Mouse (Mus musculus) spleen, adult 2 months (tissue): Measurements from ENCODE around the gene Hmga1. TPM values are rescaled to one million over a fixed set of nuclear protein-coding genes. Genes with fewer than 3 reads are reported as not detected.

ENCODE experiments used
- DNase-seq, 2 experiments: peaks; one replicate each; pipeline versions ENCODE4 v3.0.0 to v3.0.0-alpha.2; 2012 to 2021; ENCODE audit warnings: low spot score in 2 of 2, low read depth in 1 of 2
- H3K27ac ChIP-seq: fragments of 200-500 bp; 2 replicates; pipeline ENCODE4 v1.5.1; 2012; ENCODE audit warnings: low read length, inconsistent platforms; ENCODE audit not compliant: insufficient read depth
- H3K27me3 ChIP-seq: fragments of 200-500 bp; 2 replicates; pipeline ENCODE4 v1.6.1; 2012; ENCODE audit warnings: mild to moderate bottlenecking, moderate library complexity, low read length, inconsistent platforms; ENCODE audit not compliant: control insufficient read depth, insufficient read depth
- H3K36me3 ChIP-seq: fragments of 200-500 bp; 2 replicates; pipeline ENCODE4 v1.6.1; 2012; ENCODE audit warnings: mild to moderate bottlenecking, low read length, inconsistent platforms; ENCODE audit not compliant: control insufficient read depth, insufficient read depth
- H3K4me1 ChIP-seq: fragments of 200-500 bp; 2 replicates; pipeline ENCODE4 v1.6.1; 2011; ENCODE audit warnings: inconsistent platforms; ENCODE audit not compliant: control insufficient read depth, insufficient read depth, insufficient read length
- H3K4me3 ChIP-seq: fragments of 200-500 bp; 2 replicates; pipeline ENCODE4 v1.5.1; 2011; ENCODE audit warnings: mild to moderate bottlenecking, inconsistent platforms; ENCODE audit not compliant: insufficient read depth, insufficient read length; ENCODE audit errors: extremely low read depth
- CTCF ChIP-seq: fragments of 200-500 bp; IDR thresholded peaks from 2 replicates; pipeline ENCODE4 v1.5.1; 2011; ENCODE audit warnings: mild to moderate bottlenecking, inconsistent platforms; ENCODE audit not compliant: insufficient read depth, insufficient read length, insufficient replicate concordance; ENCODE audit errors: extremely low read depth
- POLR2A ChIP-seq: fragments of 200-500 bp; IDR thresholded peaks from 2 replicates; pipeline ENCODE4 v1.6.1; 2011; ENCODE audit warnings: low read depth, low read length, inconsistent platforms
- WGBS: fragments of 180-500 bp; shearing (Covaris S2); methylation state at CpG from one replicate; pipeline ENCODE4 v1.1.7; 2018; 5-methylcytosine and 5-hydroxymethylcytosine counted together
- polyA plus RNA-seq: library from polyadenylated mRNA; depleted of rRNA; stranded (reverse); fragments of >200 nt; gene quantifications from 2 replicates; pipeline ENCODE4 v1.2.3, GENCODE M21; 2012

Hmga1 gene
- polyA plus RNA-seq, 1 experiment: 78.5 TPM

DNA sequence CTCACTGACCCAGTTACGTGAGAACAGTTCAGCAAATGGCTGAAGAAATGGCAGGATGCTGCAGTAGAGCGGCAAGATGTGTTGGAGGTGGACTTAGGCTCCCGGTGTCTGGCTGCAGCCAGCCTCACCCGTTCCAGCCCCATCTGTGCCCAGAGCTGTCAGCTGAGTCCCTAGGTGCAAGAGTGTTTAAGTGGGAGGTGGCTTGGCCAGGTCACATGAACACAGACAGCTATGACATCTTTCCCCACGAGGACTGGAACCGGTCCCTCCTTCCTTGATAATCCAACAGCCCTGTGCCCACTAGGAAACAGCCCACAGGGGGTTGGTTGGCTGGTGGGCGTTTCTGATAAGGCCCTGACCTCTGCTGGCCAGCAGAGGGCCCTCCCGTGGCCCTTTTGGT lies 28.3 kb upstream of the Hmga1 start:
- WGBS: 62% methylated on average over 8 of the region's 8 CpGs
- Histone ChIP-seq H3K27me3 (no peaks in the 10 kb centered on the region), H3K36me3 (no peaks in the 10 kb centered on the region), H3K4me3 (no peak overlapping the region), H3K4me1 (peaks cover 4% of the 10 kb centered on the region; the same call in 1 of the 2 replicates), H3K27ac (no peak overlapping the region)
- DNase-seq: no peak
- TF ChIP-seq POLR2A (no peak), CTCF (no peak)

DNA sequence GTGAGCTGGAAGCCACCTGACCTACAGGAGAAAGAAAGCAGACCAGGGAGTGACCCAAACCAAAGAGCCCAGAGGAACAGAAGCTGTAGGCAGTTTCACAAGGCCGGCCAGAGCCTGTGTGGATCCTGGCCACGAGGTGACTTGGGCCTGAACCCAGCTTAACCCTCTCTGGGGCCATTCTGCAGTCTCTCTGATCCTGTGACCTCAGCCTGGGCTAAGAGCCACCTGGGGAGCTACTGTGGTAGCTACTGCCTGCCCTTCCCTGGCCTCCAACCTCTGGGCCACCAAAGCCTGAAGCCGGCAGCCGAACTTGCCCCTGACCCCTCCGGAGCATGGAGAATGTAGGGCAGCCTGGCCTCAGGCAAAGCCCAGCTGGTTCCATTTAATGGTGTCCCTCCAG lies 27.5 kb upstream of the Hmga1 start:
- no peak for TF ChIP-seq CTCF
- TF ChIP-seq POLR2A: no peak
- Histone ChIP-seq H3K4me1 (peaks cover 4% of the 10 kb centered on the region; the same call in 1 of the 2 replicates), H3K4me3 (no peak overlapping the region), H3K27ac (no peak overlapping the region), H3K27me3 (no peaks in the 10 kb centered on the region), H3K36me3 (no peaks in the 10 kb centered on the region)
- 82% methylated on average over 5 of the region's 5 CpGs for WGBS
- no peak for DNase-seq

DNA sequence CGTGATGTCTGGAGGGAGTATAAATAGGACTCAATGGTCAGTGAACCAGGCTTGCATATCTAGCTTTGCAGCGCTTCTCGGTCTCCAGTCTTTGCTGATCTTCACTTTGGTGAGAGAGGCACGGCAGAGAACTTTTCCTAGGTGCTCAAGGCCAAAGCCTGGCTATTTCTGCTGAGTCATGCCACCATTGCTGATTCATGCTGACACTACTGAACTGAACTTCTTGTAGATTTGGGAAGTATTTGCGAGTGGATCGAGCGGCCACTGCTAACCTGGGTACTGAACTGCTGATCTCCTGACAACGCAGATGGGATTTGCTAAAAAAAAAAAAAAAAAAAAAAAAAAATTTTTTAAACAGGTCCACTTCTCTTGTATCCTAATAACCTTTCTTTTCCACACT lies 24.2 kb upstream of the Hmga1 start:
- Histone ChIP-seq H3K36me3 (no peaks in the 10 kb centered on the region), H3K27ac (no peak overlapping the region), H3K4me1 (peaks cover 3% of the 10 kb centered on the region; the same call in 1 of the 2 replicates), H3K4me3 (no peak overlapping the region), H3K27me3 (no peaks in the 10 kb centered on the region)
- no peak for DNase-seq
- TF ChIP-seq POLR2A (no peak), CTCF (no peak)
- WGBS: 66% methylated on average over 8 of the region's 8 CpGs

DNA sequence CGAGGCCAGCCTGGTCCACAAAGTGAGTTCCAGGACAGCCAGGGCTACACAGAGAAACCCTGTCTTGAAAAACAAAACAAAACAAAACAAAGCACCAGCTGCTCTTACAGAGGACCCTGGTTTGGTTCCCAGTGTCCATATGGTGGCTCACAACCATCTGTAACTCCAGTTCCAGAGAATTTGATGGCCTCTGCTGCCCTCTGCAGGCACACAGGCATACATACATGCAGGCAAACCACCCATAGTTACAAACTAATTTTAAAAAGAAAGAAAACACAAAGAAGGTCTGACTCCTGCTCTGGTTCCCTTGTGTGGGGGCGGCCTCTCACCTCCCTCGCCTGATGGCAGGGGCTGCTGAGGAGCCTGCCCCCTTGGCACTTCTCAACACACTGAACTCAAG lies 22.9 kb upstream of the Hmga1 start:
- no peaks in the 10 kb centered on the region for H3K4me1 ChIP-seq
- no peak for DNase-seq
- H3K27ac ChIP-seq: no peak overlapping the region
- no peak for TF ChIP-seq CTCF
- no peaks in the 10 kb centered on the region for H3K36me3 ChIP-seq
- no peaks in the 10 kb centered on the region for H3K27me3 ChIP-seq
- no peak overlapping the region for H3K4me3 ChIP-seq
- WGBS: 89% methylated on average over 3 of the region's 3 CpGs

DNA sequence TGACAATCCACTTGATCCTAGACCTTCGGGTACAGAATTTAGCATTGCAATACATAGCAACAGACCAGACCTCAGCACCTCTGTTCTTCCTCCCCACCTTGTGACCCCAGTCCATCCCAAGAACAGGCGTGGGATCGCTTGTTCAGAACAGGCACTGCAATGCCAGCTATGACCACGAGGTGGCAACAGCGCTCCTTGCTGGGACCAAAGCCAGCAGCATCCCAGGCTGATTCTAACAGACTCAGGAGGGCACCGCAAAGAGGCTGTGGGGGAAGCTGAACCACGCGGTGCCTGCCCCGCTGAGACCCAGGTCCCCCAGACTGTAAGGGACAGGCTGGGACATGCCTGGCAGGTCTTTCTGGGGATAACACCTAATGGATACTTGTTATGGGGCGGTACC lies 21.6 kb upstream of the Hmga1 start:
- TF ChIP-seq CTCF: peak; percentile 100
- no peak for TF ChIP-seq POLR2A

DNA sequence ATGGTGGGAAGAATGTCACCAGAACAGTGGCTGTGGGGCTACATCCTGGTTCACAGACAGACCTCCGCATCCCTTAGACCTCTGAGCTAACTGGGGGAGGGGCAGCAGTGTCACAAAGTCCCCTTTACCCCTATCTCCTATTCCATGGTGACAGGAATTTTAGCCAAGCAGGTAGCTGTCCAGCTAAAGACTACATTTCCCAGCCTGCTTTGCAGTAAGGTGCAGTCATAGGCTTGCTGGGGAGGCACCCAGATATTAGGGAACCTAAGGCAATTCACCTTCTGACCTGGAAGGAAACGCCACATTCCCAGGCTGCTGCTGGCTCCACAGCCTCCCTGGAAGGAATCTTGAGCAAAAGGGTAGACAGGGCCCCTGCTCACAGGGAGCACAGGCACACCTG lies 15.0 kb upstream of the Hmga1 start:
- no peaks in the 10 kb centered on the region for H3K36me3 ChIP-seq
- H3K27ac ChIP-seq: no peak overlapping the region
- no peak overlapping the region for H3K4me3 ChIP-seq
- no peaks in the 10 kb centered on the region for H3K27me3 ChIP-seq
- DNase-seq: no peak
- H3K4me1 ChIP-seq: no peaks in the 10 kb centered on the region
- TF ChIP-seq CTCF: no peak
- no peak for TF ChIP-seq POLR2A
- 89% methylated on average over 2 of the region's 2 CpGs for WGBS

More for the DNA sequence above, 21.6 kb upstream of the Hmga1 start:
- no peaks in the 10 kb centered on the region for H3K36me3 ChIP-seq
- H3K4me3 ChIP-seq: no peak overlapping the region
- 6% methylated on average over 10 of the region's 10 CpGs for WGBS
- no peaks in the 10 kb centered on the region for H3K27me3 ChIP-seq
- no peak overlapping the region for H3K27ac ChIP-seq
- peak; percentile 67 to 86 for DNase-seq
- no peaks in the 10 kb centered on the region for H3K4me1 ChIP-seq

DNA sequence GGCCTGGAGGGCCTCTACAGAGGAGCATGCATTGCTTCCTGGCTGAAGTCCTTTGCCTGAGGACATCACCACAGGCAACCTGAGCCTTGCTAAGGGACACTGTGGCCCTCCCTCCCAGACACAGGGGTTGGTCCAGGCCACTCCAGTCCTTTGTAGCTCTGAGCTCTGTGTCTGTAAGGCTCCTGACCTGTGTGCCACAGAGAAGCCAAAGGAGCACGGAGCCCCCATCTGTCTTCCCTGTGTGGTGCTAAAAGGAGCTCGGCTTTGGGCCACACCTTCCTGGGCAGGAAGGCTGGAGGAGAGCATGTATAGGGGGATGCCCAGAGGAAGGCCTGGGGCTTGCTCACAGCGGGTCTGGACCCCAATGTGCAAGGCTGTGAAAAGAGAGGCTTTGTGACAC lies 14.3 kb upstream of the Hmga1 start:
- WGBS: 94% methylated on average over 3 of the region's 3 CpGs
- H3K36me3 ChIP-seq: no peaks in the 10 kb centered on the region
- no peak for DNase-seq
- H3K4me3 ChIP-seq: no peak overlapping the region
- no peak overlapping the region for H3K27ac ChIP-seq
- no peaks in the 10 kb centered on the region for H3K27me3 ChIP-seq
- TF ChIP-seq POLR2A: no peak
- no peaks in the 10 kb centered on the region for H3K4me1 ChIP-seq
